Mouse (Mus musculus): ENCODE measurements around the gene Prmt9. TPM values are rescaled to one million over a fixed set of nuclear protein-coding genes. Genes with fewer than 3 reads are reported as not detected.

Prmt9 gene
- polyA plus RNA-seq, 1 experiment from 2014 or later, result 26.5 TPM

DNA sequence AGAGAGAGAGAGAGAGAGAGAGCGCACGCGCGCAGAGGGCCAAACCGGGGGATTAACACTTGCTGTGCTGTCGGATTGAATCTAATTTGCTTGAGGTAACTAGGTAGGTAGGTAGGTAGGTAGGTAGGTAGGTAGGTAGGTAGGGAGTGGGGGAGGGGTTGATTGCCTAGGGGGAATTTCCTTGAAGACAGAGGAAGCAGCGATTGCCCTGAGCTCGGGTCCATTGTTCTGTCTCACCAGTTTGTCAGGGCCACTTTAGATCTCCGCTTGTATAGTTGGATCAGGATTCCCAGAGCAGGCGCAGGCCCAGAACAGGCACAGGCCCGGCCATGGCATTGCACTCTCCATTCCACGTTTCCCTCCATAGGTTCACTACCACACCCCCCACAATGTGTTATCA is 12.4 kb upstream of the Prmt9 start:
- H3K9ac ChIP-seq (replicated peaks), result no peak overlapping the region
- H3K9me3 ChIP-seq (replicated peaks), result no peaks in the 10 kb centered on the region
- no peaks in the 10 kb centered on the region for H3K27me3 ChIP-seq (replicated peaks)
- 81% methylated on average over 11 of the region's 12 CpGs for WGBS
- H3K27ac ChIP-seq (replicated peaks), result no peak overlapping the region
- no peak overlapping the region for H3K4me2 ChIP-seq
- no peaks in the 10 kb centered on the region for H3K4me1 ChIP-seq
- no peaks in the 10 kb centered on the region for H3K36me3 ChIP-seq
- no peak overlapping the region for H3K4me3 ChIP-seq (replicated peaks)
- ATAC-seq (ENCODE audit: low FRiP score), result no peak

DNA sequence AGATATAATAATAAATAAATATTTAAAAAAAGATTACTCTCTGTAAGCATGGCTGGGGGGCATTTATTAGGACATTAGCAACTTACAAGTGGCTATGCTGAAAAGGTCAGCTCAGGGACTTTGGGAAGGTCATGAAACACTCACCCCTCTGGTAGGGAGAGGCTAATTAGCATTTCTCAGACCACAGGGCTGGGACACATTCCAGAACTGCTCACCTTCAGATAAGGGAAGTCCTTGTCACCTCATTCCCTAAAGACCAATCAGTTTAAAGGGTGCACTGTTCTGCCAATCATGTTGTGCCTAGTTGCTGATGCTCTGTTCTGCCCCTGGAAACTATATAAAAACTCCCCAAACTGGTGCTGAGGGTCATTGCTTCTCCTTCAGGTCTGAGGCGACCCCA is 10.9 kb upstream of the Prmt9 start:
- Histone ChIP-seq H3K27ac (replicated peaks) (no peak overlapping the region), H3K27me3 (replicated peaks) (no peaks in the 10 kb centered on the region), H3K9me3 (replicated peaks) (no peaks in the 10 kb centered on the region), H3K36me3 (no peaks in the 10 kb centered on the region), H3K4me1 (no peaks in the 10 kb centered on the region), H3K9ac (replicated peaks) (no peak overlapping the region), H3K4me2 (no peak overlapping the region), H3K4me3 (replicated peaks) (no peak overlapping the region)
- ATAC-seq (ENCODE audit: low FRiP score), result no peak
- 88% methylated on average over 1 of the region's 1 CpGs for WGBS

DNA sequence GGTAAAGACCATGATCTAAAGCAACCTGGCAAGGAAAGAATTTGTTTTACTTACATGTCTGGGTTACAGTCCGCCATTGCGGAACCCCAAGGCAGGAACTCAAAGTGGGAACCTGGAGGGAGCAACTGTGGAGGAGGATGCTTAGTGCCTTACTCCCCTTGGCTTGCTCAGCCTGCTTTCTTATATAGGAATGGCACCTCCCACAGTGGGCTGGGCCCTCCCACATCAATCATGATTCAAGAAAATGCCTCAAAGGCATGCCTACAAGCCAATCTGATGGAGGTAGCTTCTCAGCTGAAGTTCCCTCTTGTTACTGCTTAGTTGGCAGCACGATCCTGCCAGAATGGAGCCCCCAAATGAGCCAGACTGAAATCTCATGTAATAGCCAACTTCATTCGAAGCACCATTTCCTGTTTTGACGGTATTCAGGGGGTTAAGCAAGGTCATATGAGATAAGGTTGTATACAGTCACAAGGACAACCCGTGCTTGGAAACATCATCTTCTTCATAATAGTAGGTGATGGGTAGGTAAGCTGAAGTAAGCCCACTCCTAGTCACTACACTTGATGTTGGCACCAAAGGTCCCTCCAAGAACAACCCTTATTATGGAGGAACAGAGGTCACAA is 5.9 kb upstream of the Prmt9 start:
- Histone ChIP-seq H3K9ac (replicated peaks) (no peak overlapping the region), H3K4me1 (no peaks in the 10 kb centered on the region), H3K4me3 (replicated peaks) (no peak overlapping the region), H3K27ac (replicated peaks) (no peak overlapping the region), H3K27me3 (replicated peaks) (no peaks in the 10 kb centered on the region), H3K9me3 (replicated peaks) (no peaks in the 10 kb centered on the region), H3K4me2 (no peak overlapping the region), H3K36me3 (no peaks in the 10 kb centered on the region)
- no peak for ATAC-seq (ENCODE audit: low FRiP score)
- 94% methylated on average over 6 of the region's 6 CpGs for WGBS

DNA sequence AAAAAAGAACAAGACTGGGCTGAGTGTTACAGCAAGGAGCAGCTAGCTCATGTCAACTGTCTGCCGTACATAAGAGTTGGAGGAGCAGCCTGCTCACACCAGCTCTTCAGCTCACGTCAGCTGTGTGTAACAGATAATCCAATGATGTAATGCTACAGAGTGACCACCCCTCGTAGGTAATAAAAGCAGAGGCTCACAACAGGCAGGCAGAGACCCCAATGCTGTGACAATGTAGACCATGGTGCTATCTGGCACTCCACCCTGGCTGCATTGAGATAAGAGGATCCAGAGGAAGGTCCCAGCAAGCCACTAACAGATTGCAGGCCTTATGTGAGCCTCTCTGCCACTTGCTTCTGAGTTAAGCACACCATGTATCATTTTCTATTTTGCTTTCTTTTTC is 4.8 kb upstream of the Prmt9 start:
- no peak for ATAC-seq (ENCODE audit: low FRiP score)
- H3K4me1 ChIP-seq, result 0 out of 2 replicates have a peak, but pooled peaks cover 3% of the 10 kb centered on the region
- H3K27ac ChIP-seq (replicated peaks), result no peak overlapping the region
- no peaks in the 10 kb centered on the region for H3K27me3 ChIP-seq (replicated peaks)
- WGBS, result 72% methylated on average over 3 of the region's 3 CpGs
- no peak overlapping the region for H3K4me3 ChIP-seq (replicated peaks)
- no peak overlapping the region for H3K9ac ChIP-seq (replicated peaks)
- H3K9me3 ChIP-seq (replicated peaks), result no peaks in the 10 kb centered on the region
- no peaks in the 10 kb centered on the region for H3K36me3 ChIP-seq
- no peak overlapping the region for H3K4me2 ChIP-seq

DNA sequence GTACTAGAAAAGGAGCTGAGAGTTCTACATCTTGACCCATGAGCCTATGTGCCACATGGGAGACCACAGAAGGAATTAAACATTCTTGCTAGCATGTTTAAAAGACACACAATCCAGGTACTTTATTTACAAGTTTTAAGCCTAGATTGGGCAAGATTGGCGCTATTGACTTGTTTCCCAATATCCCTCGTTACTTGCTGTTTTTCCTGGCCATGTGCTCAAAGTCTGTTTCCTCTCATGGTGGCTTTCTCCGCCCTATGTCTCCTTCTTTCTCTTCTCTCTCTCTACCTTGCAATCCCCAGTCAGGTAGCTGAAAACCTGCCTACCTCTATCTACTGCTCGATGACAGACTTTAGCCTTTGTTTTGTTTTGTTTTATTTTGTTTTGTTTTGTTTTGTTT is 3.6 kb upstream of the Prmt9 start:
- H3K4me1 ChIP-seq, result peaks cover 6% of the 10 kb centered on the region; the same call in 1 of the 2 replicates
- WGBS, result 91% methylated on average over 4 of the region's 4 CpGs
- ATAC-seq (ENCODE audit: low FRiP score), result no peak
- no peak overlapping the region for H3K4me2 ChIP-seq
- H3K9me3 ChIP-seq (replicated peaks), result no peaks in the 10 kb centered on the region
- H3K4me3 ChIP-seq (replicated peaks), result no peak overlapping the region
- no peak overlapping the region for H3K9ac ChIP-seq (replicated peaks)
- no peak overlapping the region for H3K27ac ChIP-seq (replicated peaks)
- H3K27me3 ChIP-seq (replicated peaks), result no peaks in the 10 kb centered on the region
- H3K36me3 ChIP-seq, result no peaks in the 10 kb centered on the region

DNA sequence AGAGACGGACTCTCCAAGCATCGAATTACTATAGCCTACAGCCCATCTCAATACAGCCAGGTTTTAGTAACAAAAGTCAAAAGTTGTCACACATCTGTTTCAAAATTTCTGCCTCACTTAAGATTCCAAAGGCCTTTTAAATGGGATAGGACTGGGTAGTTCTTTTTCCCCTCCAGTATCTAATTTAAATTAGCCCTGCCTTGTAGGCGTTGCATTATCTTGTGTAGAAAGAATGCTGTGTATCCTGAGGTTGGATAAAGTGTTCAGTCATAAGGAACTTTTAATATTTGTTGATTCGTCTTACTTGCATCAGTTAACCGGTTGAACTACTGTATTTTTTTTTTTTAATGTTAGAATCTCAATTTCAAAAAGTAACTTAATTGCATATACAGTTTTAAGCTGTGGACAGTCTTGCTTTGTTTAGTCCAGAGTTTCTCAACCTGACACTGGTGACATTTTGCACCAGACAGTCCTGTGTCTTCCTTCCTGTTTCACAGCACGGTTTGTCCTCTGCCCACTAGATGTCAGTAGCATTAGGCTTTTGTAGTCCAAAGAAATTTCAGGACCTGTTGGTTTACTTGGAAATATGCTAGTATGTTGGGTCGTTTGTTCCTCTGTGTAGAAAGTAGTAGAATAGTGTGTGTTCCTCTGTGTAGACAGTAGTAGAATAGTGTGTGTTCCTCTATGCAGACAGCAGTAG is 834 bp downstream of the Prmt9 start:
- no peak; the same call in 1 of the 2 replicates for ATAC-seq (ENCODE audit: low FRiP score)
- Histone ChIP-seq H3K9me3 (replicated peaks) (no peaks in the 10 kb centered on the region), H3K9ac (replicated peaks) (peak overlapping the region; percentile 73), H3K36me3 (peaks cover 26% of the 10 kb centered on the region), H3K4me2 (peak overlapping the region; percentile 64), H3K27ac (replicated peaks) (peak overlapping the region; percentile 85), H3K4me1 (peaks cover 14% of the 10 kb centered on the region), H3K27me3 (replicated peaks) (no peaks in the 10 kb centered on the region), H3K4me3 (replicated peaks) (peak overlapping the region; percentile 59)
- WGBS, result 27% methylated on average over 7 of the region's 7 CpGs

DNA sequence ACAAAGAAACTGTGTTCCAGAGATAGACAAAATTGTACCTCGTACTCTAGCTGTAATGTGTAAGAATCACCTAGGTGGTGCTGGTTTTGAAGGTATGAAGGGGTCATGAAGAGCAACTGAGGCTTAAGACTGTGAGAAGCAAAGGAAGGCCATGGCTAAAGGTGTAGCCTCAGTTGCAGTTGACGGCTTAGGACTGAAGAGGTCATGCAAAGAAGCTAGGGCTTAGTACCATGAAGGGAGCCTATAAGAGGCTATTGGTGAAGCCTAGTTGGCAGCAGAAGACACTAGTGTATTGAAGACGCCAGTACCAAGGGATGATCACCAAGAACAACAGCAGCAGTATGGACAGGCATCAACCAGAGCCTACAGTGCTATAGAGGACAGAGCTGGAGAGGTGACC is 3.3 kb downstream of the Prmt9 start:
- ATAC-seq (ENCODE audit: low FRiP score), result no peak
- H3K27me3 ChIP-seq (replicated peaks), result no peaks in the 10 kb centered on the region
- no peak overlapping the region for H3K4me3 ChIP-seq (replicated peaks)
- peaks cover 44% of the 10 kb centered on the region for H3K36me3 ChIP-seq
- H3K4me2 ChIP-seq, result no peak overlapping the region
- no peaks in the 10 kb centered on the region for H3K9me3 ChIP-seq (replicated peaks)
- 96% methylated on average over 3 of the region's 3 CpGs for WGBS
- H3K9ac ChIP-seq (replicated peaks), result no peak overlapping the region
- H3K27ac ChIP-seq (replicated peaks), result no peak overlapping the region
- peaks cover 14% of the 10 kb centered on the region for H3K4me1 ChIP-seq

DNA sequence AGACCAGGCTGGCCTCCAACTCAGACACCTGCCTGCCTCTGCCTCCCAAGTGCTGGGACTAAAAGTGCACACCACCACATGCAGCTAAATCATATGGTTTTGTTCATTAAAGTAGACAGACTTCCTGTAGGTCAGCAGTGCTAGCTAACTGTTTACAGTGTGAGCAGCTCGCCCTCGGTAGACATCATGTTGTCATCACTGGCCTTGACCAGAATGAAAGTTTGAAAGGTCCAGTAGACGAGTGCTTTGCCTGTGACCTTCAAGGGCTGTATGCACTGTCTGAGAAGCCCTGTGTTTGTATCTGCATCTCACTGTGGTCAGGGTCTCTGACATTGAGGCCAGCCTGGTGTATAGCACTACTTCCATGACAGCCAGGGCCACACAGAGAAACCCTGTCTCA is 12.2 kb downstream of the Prmt9 start:
- 88% methylated on average over 3 of the region's 3 CpGs for WGBS
- H3K4me3 ChIP-seq (replicated peaks), result no peak overlapping the region
- no peak overlapping the region for H3K9ac ChIP-seq (replicated peaks)
- H3K27ac ChIP-seq (replicated peaks), result no peak overlapping the region
- H3K36me3 ChIP-seq, result peaks cover 67% of the 10 kb centered on the region
- ATAC-seq (ENCODE audit: low FRiP score), result no peak
- H3K4me1 ChIP-seq, result no peaks in the 10 kb centered on the region
- no peaks in the 10 kb centered on the region for H3K9me3 ChIP-seq (replicated peaks)
- no peaks in the 10 kb centered on the region for H3K27me3 ChIP-seq (replicated peaks)
- H3K4me2 ChIP-seq, result no peak overlapping the region

DNA sequence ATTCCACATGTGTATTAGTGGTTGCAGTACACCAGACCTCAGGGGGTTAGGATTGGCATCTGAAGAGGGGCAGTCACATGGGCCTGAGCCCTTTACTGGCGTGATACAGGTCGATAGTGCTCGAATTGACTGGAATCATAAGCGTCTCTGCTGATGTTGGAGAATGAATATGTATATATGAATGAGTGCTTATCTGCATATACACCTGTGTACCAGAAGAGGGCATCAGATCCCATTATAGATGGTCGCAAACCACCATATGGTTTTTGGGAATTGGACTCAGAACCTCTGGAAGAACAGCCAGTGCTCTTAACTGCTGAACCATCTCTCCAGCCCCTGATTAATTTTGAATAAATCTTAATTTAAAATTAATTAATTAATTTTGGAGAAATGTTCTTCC is 25.0 kb downstream of the Prmt9 start:
- no peaks in the 10 kb centered on the region for H3K9me3 ChIP-seq (replicated peaks)
- ATAC-seq (ENCODE audit: low FRiP score), result no peak
- H3K36me3 ChIP-seq, result peaks cover 41% of the 10 kb centered on the region
- no peaks in the 10 kb centered on the region for H3K4me1 ChIP-seq
- no peak overlapping the region for H3K9ac ChIP-seq (replicated peaks)
- no peak overlapping the region for H3K4me2 ChIP-seq
- 94% methylated on average over 5 of the region's 5 CpGs for WGBS
- no peak overlapping the region for H3K4me3 ChIP-seq (replicated peaks)
- H3K27ac ChIP-seq (replicated peaks), result no peak overlapping the region
- no peaks in the 10 kb centered on the region for H3K27me3 ChIP-seq (replicated peaks)

DNA sequence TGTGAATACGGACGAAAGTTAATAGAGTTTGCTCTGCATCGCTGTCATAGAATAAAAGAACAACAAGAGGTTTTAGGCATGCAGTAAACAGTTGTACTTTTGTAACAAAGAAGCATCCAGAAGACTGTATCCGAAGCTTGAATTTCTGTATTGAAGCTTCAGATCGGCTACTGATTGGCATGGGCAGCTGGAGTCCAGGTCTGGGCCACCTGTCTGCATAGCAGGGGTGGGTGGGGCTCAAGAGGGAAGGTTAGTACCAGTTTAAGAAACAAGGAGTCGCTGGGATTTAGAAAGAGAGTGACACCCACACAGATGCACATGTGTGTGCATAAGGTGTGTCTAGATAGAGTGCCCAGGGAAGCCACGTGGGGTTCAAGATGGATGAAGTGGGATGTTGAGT is 28.5 kb downstream of the Prmt9 start:
- ATAC-seq (ENCODE audit: low FRiP score), result no peak
- WGBS, result 98% methylated on average over 7 of the region's 7 CpGs
- H3K27ac ChIP-seq (replicated peaks), result no peak overlapping the region
- no peak overlapping the region for H3K4me3 ChIP-seq (replicated peaks)
- no peak overlapping the region for H3K9ac ChIP-seq (replicated peaks)
- no peaks in the 10 kb centered on the region for H3K4me1 ChIP-seq
- H3K9me3 ChIP-seq (replicated peaks), result no peaks in the 10 kb centered on the region
- H3K27me3 ChIP-seq (replicated peaks), result no peaks in the 10 kb centered on the region
- no peak overlapping the region for H3K4me2 ChIP-seq
- peaks cover 58% of the 10 kb centered on the region for H3K36me3 ChIP-seq

DNA sequence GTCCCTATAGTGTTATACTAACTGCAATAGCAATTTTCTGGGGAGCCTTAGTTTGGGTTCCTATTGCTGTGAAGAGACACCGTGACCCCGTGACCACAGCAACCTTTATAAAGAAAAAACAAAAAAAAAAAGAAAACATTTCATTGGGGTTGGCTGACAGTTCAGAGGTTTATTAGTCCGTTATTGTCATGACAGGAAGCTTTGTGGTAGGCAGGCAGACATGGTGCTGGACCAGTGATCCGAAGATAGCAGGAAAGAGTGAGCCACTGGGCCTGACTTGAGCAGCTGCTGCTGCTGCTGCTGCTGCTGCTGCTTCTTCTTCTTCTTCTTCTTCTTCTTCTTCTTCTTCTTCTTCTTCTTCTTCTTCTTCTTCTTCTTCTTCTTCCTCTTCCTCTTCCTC is 35.0 kb downstream of the Prmt9 start:
- peaks cover 34% of the 10 kb centered on the region for H3K36me3 ChIP-seq
- H3K27me3 ChIP-seq (replicated peaks), result no peaks in the 10 kb centered on the region
- no peak overlapping the region for H3K4me2 ChIP-seq
- H3K4me1 ChIP-seq, result no peaks in the 10 kb centered on the region
- ATAC-seq (ENCODE audit: low FRiP score), result no peak
- H3K4me3 ChIP-seq (replicated peaks), result no peak overlapping the region
- WGBS, result 88% methylated on average over 4 of the region's 4 CpGs
- H3K9me3 ChIP-seq (replicated peaks), result no peaks in the 10 kb centered on the region
- H3K9ac ChIP-seq (replicated peaks), result no peak overlapping the region
- no peak overlapping the region for H3K27ac ChIP-seq (replicated peaks)

DNA sequence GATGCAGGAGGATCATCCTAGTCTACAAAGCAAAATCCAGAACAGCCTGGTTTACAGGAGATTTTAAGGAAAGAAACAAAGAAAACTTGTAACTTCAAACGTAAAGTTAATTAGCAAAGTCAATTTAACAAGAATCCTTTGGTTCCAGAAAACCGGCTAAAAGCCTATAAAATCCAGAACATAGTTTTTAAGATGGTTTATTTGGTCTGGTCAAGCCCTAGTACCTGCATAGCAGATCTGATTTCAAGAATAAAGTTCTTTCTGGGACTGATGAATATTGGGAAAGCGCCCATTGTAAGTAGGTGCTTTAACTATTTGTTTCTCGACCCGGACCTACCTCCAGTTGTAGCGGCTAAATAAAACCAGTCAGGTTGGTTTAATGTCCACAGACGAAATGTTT is 60.4 kb downstream of the Prmt9 start:
- H3K27ac ChIP-seq (replicated peaks), result no peak overlapping the region
- peaks cover 3% of the 10 kb centered on the region; the same call in 1 of the 2 replicates for H3K27me3 ChIP-seq (replicated peaks)
- H3K4me3 ChIP-seq (replicated peaks), result peak overlapping the region; percentile 78
- peaks cover 6% of the 10 kb centered on the region for H3K36me3 ChIP-seq
- WGBS, result 6% methylated on average over 7 of the region's 7 CpGs
- no peak for ATAC-seq (ENCODE audit: low FRiP score)
- H3K4me1 ChIP-seq, result peaks cover 18% of the 10 kb centered on the region
- H3K9ac ChIP-seq (replicated peaks), result peak overlapping the region; percentile 65
- no peaks in the 10 kb centered on the region for H3K9me3 ChIP-seq (replicated peaks)
- peak overlapping the region; percentile 70 for H3K4me2 ChIP-seq

All from neural tube, embryonic 15.5 days (tissue).